Mouse (Mus musculus): ENCODE results near the gene Acy3.

DNA sequence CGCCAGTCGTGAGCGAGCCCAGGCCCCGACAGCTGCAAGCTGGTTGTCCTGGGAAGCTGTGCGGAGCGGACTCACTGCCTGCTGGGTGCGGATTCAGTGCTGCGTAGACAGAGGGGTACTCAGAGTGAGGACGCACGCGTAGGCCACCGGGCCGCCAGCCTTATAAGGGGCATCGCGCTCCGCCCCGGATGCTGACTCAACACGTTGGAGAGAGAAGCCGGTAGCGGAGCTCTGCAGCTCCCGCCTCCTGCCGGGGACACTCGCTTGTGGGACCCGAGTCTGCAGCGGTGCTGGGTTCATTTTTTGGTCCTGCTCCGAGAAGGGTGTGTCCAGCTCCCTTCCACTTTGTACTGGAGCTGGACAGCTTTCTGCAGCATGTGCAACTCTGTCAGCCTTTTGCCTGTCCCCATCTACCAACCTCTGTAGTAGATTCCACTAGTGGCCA is 51.4 kb downstream of the Acy3 start, which contains the start of gene Gstp1:
- TF ChIP-seq CTCF (IDR thresholded peaks at IDR 0.05; ENCODE audit: borderline replicate concordance, control insufficient read depth, extremely low read depth, insufficient read depth, low read length, poor library complexity) (peak; percentile 27; the same call in 1 of the 2 replicates), POLR2A (IDR thresholded peaks at IDR 0.05; ENCODE audit: control insufficient read depth, extremely low read depth, insufficient read depth, low read length, poor library complexity) (peak; percentile 77)

Data from thymus, adult 2 months (tissue).